Mouse (Mus musculus): ENCODE measurements around the gene Xpc. TPM values are rescaled to one million over a fixed set of nuclear protein-coding genes. Genes with fewer than 3 reads are reported as not detected.
A peak's percentile ranks its signal among the peaks of the same experiment; 100 is the strongest.

The Xpc gene
- total RNA-seq (2014; fragmentation: Nextera tagmentation) (8.8 and 10.4 TPM in 2 replicates), total RNA-seq (2017) (25.1 and 35.4 TPM in 2 replicates)

GRCm38 (mm10) chr6:91515545-91516449 is at the start of gene Xpc, which contains the start of gene Lsm3:
Gene Xpc, minus strand, starts transcription at chr6:91515888.
Gene Lsm3, plus strand, starts transcription at chr6:91515928.
- ATAC-seq (replicated peaks; ENCODE audit: low FRiP score, low TSS enrichment, poor library complexity, severe bottlenecking) = peak; percentile 89

- no peak for ATAC-seq (replicated peaks; ENCODE audit: low FRiP score, low TSS enrichment, poor library complexity, severe bottlenecking)
These were observed 47.3 kb upstream of the Xpc start for GRCm38 (mm10) chr6:91563031-91563430.

- no peak for ATAC-seq (replicated peaks; ENCODE audit: low FRiP score, low TSS enrichment, poor library complexity, severe bottlenecking)
These were observed 44.5 kb upstream of the Xpc start for GRCm38 (mm10) chr6:91560186-91560585.

GRCm38 (mm10) chr6:91559371-91559770 is 43.7 kb upstream of the Xpc start:
- no peak for ATAC-seq (replicated peaks; ENCODE audit: low FRiP score, low TSS enrichment, poor library complexity, severe bottlenecking)

GRCm38 (mm10) chr6:91558565-91558964 is 42.9 kb upstream of the Xpc start:
- no peak for ATAC-seq (replicated peaks; ENCODE audit: low FRiP score, low TSS enrichment, poor library complexity, severe bottlenecking)

GRCm38 (mm10) chr6:91552693-91553092 is 37.0 kb upstream of the Xpc start:
- ATAC-seq (replicated peaks; ENCODE audit: low FRiP score, low TSS enrichment, poor library complexity, severe bottlenecking) = no peak

GRCm38 (mm10) chr6:91551671-91552070 is 36.0 kb upstream of the Xpc start:
- no peak for ATAC-seq (replicated peaks; ENCODE audit: low FRiP score, low TSS enrichment, poor library complexity, severe bottlenecking)

- ATAC-seq (replicated peaks; ENCODE audit: low FRiP score, low TSS enrichment, poor library complexity, severe bottlenecking) = no peak
These were observed 33.9 kb upstream of the Xpc start for GRCm38 (mm10) chr6:91549621-91550020.

- no peak for ATAC-seq (replicated peaks; ENCODE audit: low FRiP score, low TSS enrichment, poor library complexity, severe bottlenecking)
These were observed 31.6 kb upstream of the Xpc start for GRCm38 (mm10) chr6:91547313-91547712.

- no peak for ATAC-seq (replicated peaks; ENCODE audit: low FRiP score, low TSS enrichment, poor library complexity, severe bottlenecking)
These were observed 30.7 kb upstream of the Xpc start for GRCm38 (mm10) chr6:91546241-91546884.

GRCm38 (mm10) chr6:91543056-91543455 is 27.4 kb upstream of the Xpc start:
- no peak for ATAC-seq (replicated peaks; ENCODE audit: low FRiP score, low TSS enrichment, poor library complexity, severe bottlenecking)

- ATAC-seq (replicated peaks; ENCODE audit: low FRiP score, low TSS enrichment, poor library complexity, severe bottlenecking) = no peak
These were observed 25.6 kb upstream of the Xpc start for GRCm38 (mm10) chr6:91541276-91541675.

- ATAC-seq (replicated peaks; ENCODE audit: low FRiP score, low TSS enrichment, poor library complexity, severe bottlenecking) = no peak
These were observed 20.5 kb upstream of the Xpc start for GRCm38 (mm10) chr6:91536047-91536765.

GRCm38 (mm10) chr6:91535231-91535630 is 19.5 kb upstream of the Xpc start:
- ATAC-seq (replicated peaks; ENCODE audit: low FRiP score, low TSS enrichment, poor library complexity, severe bottlenecking) = no peak

GRCm38 (mm10) chr6:91534268-91534667 is 18.6 kb upstream of the Xpc start:
- ATAC-seq (replicated peaks; ENCODE audit: low FRiP score, low TSS enrichment, poor library complexity, severe bottlenecking) = no peak

- ATAC-seq (replicated peaks; ENCODE audit: low FRiP score, low TSS enrichment, poor library complexity, severe bottlenecking) = no peak
These were observed 18.1 kb upstream of the Xpc start for GRCm38 (mm10) chr6:91533771-91534170.

GRCm38 (mm10) chr6:91533359-91533758 is 17.7 kb upstream of the Xpc start:
- ATAC-seq (replicated peaks; ENCODE audit: low FRiP score, low TSS enrichment, poor library complexity, severe bottlenecking) = no peak

GRCm38 (mm10) chr6:91532661-91533060 is 17.0 kb upstream of the Xpc start:
- no peak for ATAC-seq (replicated peaks; ENCODE audit: low FRiP score, low TSS enrichment, poor library complexity, severe bottlenecking)

- ATAC-seq (replicated peaks; ENCODE audit: low FRiP score, low TSS enrichment, poor library complexity, severe bottlenecking) = no peak
These were observed 15.6 kb upstream of the Xpc start for GRCm38 (mm10) chr6:91531276-91531675.

GRCm38 (mm10) chr6:91530673-91531072 is 15.0 kb upstream of the Xpc start:
- no peak for ATAC-seq (replicated peaks; ENCODE audit: low FRiP score, low TSS enrichment, poor library complexity, severe bottlenecking)
